Mouse (Mus musculus): Measurements from ENCODE around the gene Car7. TPM values are rescaled to one million over a fixed set of nuclear protein-coding genes. Genes with fewer than 3 reads are reported as not detected.

Car7 gene
- polyA plus RNA-seq, 1 experiment from 2014 or later = 1.2 TPM

- H3K27me3 ChIP-seq = peaks cover 15% of the 10 kb centered on the region
- no peak for DNase-seq (ENCODE audit: low read depth, low spot score)
- in situ Hi-C loops (cut with MboI; ENCODE audit: low pct_unique_long_range_greater_than_20kb) = no loop called here
- no peak for ATAC-seq
- ChIA-PET CTCF (interaction anchor here (1.4 kb wide), 1 partner anchor 15 kb away, joined by 3 read pairs; no protein-coding TSS in a partner anchor), POLR2A (no interaction called here)
- no peak for TF ChIP-seq CTCF (IDR thresholded peaks at IDR 0.05)
Observed at GRCm38 (mm10) chr8:104539566-104539965, 5.1 kb downstream of the Car7 start.

DNA sequence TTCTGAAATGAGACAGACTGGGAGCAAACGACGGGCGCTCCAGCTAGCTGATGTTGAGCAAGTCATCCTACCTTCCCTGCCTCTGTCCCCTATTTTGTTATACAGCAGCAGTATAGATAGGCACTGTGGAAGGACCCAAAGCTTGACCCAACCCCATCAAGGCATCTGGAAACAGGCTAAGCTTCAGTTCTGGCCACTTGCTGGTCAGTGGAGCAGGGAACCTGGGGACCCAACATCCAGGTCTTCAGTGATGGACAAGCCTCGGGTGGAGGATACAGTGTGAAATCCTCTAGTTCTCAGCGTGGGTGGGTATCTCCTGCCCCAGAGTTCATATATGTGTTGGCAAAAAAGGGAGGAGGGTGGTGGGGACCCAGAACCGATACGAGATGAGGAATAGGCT is 5.7 kb downstream of the Car7 start:
- POLR2A ChIA-PET = no interaction called here
- in situ Hi-C loops (cut with MboI; ENCODE audit: low pct_unique_long_range_greater_than_20kb) = no loop called here
- no peak for TF ChIP-seq CTCF (IDR thresholded peaks at IDR 0.05)
- peaks cover 15% of the 10 kb centered on the region for H3K27me3 ChIP-seq
- ATAC-seq (no peak), DNase-seq (ENCODE audit: low read depth, low spot score) (no peak)
- CTCF ChIA-PET = no interaction called here

DNA sequence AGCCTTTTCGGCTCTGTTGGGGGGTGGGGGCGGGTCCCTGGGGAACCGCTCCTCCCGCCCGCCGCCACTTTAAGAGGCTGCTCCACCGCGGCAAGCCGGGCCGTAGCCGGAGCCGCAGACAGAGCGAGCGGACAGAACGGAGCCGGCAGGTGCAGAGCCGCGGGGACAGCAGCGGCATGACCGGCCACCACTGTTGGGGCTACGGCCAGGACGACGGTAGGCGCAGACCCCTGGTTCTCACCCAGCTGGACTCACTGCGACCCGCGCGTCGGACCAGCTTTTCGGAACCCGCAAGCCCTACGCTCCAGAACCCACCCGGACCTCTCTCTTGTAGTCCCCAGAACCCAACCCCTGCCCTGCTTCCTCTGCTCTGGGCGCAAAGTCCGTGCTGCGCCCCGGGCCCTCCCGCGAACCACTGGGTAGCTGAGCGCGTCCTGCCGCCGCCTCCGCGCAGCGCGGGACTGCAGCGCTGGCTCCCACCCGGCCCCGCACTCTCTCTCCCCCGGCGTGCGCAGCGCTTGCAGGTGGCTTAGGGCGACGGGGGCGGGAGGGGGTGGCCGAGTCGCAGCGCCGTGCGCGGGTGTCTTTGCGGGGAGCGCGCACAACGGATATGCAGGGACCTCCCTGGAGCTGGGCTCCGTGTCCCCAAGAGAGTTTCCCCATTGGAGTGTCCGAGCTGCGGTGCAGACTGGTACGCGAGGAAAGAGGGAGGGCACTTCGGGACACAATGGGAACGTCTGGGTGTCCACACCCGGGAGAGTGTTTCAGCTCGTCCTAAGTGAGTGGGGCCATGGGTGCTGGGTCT is 6.4 kb downstream of the Car7 start:
- ChIA-PET CTCF (interaction anchor here (1.3 kb wide), 1 partner anchor 21 kb away, joined by 3 read pairs; no protein-coding TSS in a partner anchor), POLR2A (no interaction called here)
- DNase-seq (ENCODE audit: low read depth, low spot score) = no peak
- no peak for TF ChIP-seq CTCF (IDR thresholded peaks at IDR 0.05)
- peaks cover 15% of the 10 kb centered on the region for H3K27me3 ChIP-seq
- ATAC-seq = no peak
- in situ Hi-C loops (cut with MboI; ENCODE audit: low pct_unique_long_range_greater_than_20kb) = no loop called here

DNA sequence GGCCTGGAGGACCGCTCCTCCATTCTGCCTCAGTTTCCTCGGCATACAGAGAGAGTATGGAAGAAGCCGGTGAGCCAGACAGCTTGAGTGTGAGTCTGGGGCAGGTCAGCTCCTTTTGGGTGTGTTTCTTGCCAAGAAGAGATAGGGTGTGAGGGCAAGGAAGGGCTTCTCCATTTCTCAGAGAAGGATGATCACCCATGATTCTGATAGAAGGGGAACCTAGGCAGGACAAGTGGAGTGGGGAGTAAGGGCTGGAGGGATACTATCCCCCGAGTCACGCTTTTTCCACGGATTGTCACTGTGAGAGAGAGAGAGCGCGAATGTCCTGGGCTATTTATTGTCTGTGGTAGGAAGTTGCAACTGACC is 7.0 kb downstream of the Car7 start:
- DNase-seq (ENCODE audit: low read depth, low spot score) = no peak
- no peak for TF ChIP-seq CTCF (IDR thresholded peaks at IDR 0.05)
- H3K27me3 ChIP-seq = peaks cover 15% of the 10 kb centered on the region
- no peak for ATAC-seq
- in situ Hi-C loops (cut with MboI; ENCODE audit: low pct_unique_long_range_greater_than_20kb) = no loop called here
- POLR2A ChIA-PET = no interaction called here
- CTCF ChIA-PET = interaction anchor here (0.8 to 1.3 kb wide), 2 partner anchors 21 to 28 kb away, joined by 3 read pairs; no protein-coding TSS in a partner anchor

DNA sequence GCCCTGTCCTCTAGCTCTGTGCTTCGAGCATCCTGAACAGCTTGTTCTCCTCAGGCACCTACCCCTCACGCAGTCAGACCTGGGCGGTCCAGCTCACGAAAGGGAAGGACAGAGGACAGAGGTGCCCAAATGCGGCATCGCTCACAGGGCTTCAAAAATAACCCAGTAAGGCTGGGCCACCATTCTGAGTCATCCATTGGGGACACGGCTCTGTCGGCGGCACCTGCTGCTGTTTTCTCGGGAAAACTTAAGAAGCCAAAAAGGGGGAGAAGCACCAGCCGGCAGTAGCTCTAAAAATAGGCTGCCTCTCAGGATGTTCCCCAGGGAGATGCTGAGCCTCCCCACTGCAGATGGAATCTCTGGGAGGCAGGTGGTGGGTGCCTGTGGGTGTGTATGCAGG is 7.7 kb downstream of the Car7 start:
- POLR2A ChIA-PET = no interaction called here
- DNase-seq (ENCODE audit: low read depth, low spot score) (no peak), ATAC-seq (no peak)
- CTCF ChIA-PET = interaction anchor here (0.8 to 1.3 kb wide), 2 partner anchors 20 to 27 kb away, joined by 3 read pairs; no protein-coding TSS in a partner anchor
- no peak for TF ChIP-seq CTCF (IDR thresholded peaks at IDR 0.05)
- H3K27me3 ChIP-seq = peaks cover 15% of the 10 kb centered on the region
- in situ Hi-C loops (cut with MboI; ENCODE audit: low pct_unique_long_range_greater_than_20kb) = no loop called here

DNA sequence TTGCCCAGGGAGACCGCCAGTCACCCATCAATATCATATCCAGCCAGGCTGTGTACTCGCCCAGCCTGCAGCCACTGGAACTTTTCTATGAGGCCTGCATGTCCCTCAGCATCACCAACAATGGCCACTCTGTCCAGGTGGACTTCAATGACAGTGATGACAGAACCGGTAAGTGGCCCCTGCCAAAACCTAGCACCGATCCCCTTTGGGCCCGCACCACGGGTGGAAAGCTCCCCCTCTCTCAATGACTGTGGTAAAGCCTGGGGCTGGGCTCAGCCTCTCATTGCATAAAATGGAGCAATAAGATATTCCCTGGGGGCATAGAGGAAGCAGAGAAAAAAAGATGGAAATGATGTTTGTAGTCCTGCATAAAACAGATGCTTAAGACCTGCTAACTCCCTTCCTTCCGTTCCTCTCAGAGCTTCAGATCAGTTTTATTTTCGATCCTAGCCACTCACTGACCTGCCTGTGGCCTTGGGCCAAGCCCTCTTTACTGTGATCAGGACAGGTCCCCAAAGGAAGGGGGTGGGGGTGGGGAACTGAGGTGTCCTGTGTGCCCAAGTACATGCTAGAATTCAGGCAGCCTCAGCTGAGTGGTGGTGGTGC is 9.1 kb downstream of the Car7 start:
- TF ChIP-seq CTCF (IDR thresholded peaks at IDR 0.05) = no peak
- ATAC-seq (no peak), DNase-seq (ENCODE audit: low read depth, low spot score) (no peak)
- ChIA-PET CTCF (interaction anchor here (1.9 kb wide), 1 partner anchor 9 kb away, joined by 8 read pairs; no protein-coding TSS in a partner anchor), POLR2A (no interaction called here)
- in situ Hi-C loops (cut with MboI; ENCODE audit: low pct_unique_long_range_greater_than_20kb) = no loop called here
- peaks cover 15% of the 10 kb centered on the region for H3K27me3 ChIP-seq

DNA sequence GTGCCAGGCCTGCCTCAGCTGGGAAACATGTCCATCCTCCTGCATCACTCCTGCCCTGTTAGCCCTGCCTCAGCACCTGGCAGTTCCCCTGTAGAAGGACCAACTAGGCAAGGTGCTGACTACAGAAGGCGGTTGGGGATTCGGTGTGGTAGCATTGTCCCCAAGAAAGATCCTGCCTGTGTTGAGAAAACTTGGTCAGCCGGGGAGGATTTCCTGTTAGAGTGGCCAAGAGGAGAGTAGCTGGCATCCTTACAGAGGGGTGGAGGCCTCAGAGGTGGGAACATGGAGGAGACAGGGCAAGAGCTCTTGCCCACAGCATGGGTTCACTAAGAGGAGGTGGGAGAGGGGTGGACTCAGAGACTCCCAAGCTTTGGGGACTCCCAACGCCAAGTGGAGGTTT is 20.7 kb downstream of the Car7 start:
- ATAC-seq (no peak), DNase-seq (ENCODE audit: low read depth, low spot score) (no peak)
- TF ChIP-seq CTCF (IDR thresholded peaks at IDR 0.05) = no peak
- CTCF ChIA-PET = interaction anchor here (1.0 to 1.9 kb wide), 2 partner anchors 16 to 113 kb away, joined by 3 to 6 read pairs; partner anchors contain the start of gene Dync1li2
- in situ Hi-C loops (cut with MboI; ENCODE audit: low pct_unique_long_range_greater_than_20kb) = loop anchor here (25.0 kb wide), 2 partner anchors 218 to 418 kb away; partner anchors contain the start of gene Cmtm3
- POLR2A ChIA-PET = no interaction called here
- peaks cover 9% of the 10 kb centered on the region for H3K27me3 ChIP-seq

- ATAC-seq (no peak), DNase-seq (ENCODE audit: low read depth, low spot score) (no peak)
- in situ Hi-C loops (cut with MboI; ENCODE audit: low pct_unique_long_range_greater_than_20kb) = loop anchor here (25.0 kb wide), 2 partner anchors 220 to 420 kb away; partner anchors contain the start of gene Cmtm3
- CTCF ChIA-PET = no interaction called here
- no peak for TF ChIP-seq CTCF (IDR thresholded peaks at IDR 0.05)
- peaks cover 9% of the 10 kb centered on the region for H3K27me3 ChIP-seq
- POLR2A ChIA-PET = interaction anchor here (0.6 kb wide), 2 partner anchors 33 to 78 kb away, joined by 4 read pairs; no protein-coding TSS in a partner anchor
Observed at GRCm38 (mm10) chr8:104557226-104557625, 22.7 kb downstream of the Car7 start.

DNA sequence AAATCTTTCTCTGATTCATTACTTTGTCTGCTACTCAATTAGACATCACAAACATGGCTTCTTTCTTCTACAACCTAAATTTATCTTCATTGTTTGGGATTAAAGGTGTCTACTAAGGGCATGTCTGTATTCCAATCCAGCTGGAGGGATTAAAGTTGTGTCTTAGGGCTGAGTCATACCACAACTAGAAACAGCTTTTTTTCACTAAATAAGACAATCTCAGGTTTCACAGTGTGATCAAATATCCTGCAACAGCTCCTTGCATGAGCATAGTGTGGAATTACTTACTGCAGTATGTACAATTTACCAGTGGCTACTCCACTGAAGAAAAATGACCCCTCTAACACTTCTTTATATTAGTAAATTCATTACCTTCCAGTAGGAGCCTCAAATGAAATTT is 26.2 kb downstream of the Car7 start:
- no peaks in the 10 kb centered on the region for H3K27me3 ChIP-seq
- in situ Hi-C loops (cut with MboI; ENCODE audit: low pct_unique_long_range_greater_than_20kb) = loop anchor here (25.0 kb wide), 2 partner anchors 223 to 423 kb away; partner anchors contain the start of gene Cmtm3
- TF ChIP-seq CTCF (IDR thresholded peaks at IDR 0.05) = no peak
- DNase-seq (ENCODE audit: low read depth, low spot score) (no peak), ATAC-seq (no peak)
- POLR2A ChIA-PET = no interaction called here
- CTCF ChIA-PET = interaction anchor here (0.7 kb wide), 1 partner anchor 10 kb away, joined by 3 read pairs; no protein-coding TSS in a partner anchor

- DNase-seq (ENCODE audit: low read depth, low spot score) (peak; percentile 20), ATAC-seq (peak; percentile 60)
- peak; percentile 83 for TF ChIP-seq CTCF (IDR thresholded peaks at IDR 0.05)
- ChIA-PET CTCF (no interaction called here), POLR2A (no interaction called here)
- in situ Hi-C loops (cut with MboI; ENCODE audit: low pct_unique_long_range_greater_than_20kb) = loop anchor here (25.0 kb wide), 2 partner anchors 228 to 428 kb away; partner anchors contain the start of gene Cmtm3
- H3K27me3 ChIP-seq = no peaks in the 10 kb centered on the region
Observed at GRCm38 (mm10) chr8:104564633-104565456, 30.4 kb downstream of the Car7 start.

Data from Patski (cell line).